Mouse (Mus musculus): ENCODE results near the gene Kdm4b.
A peak's percentile ranks its signal among the peaks of the same experiment; 100 is the strongest.

Kdm4b gene

GRCm38 (mm10) chr17:56384903-56385302, 59.0 kb downstream of the Kdm4b start:
- no peak for DNase-seq (ENCODE audit: low spot score)

GRCm38 (mm10) chr17:56387612-56388011, 61.8 kb downstream of the Kdm4b start:
- no peak for DNase-seq (ENCODE audit: low spot score)

- DNase-seq (ENCODE audit: low spot score): no peak
Measured at GRCm38 (mm10) chr17:56393238-56393637, 67.4 kb downstream of the Kdm4b start.

- no peak for DNase-seq (ENCODE audit: low spot score)
Measured at GRCm38 (mm10) chr17:56393889-56394288, 68.0 kb downstream of the Kdm4b start.

- DNase-seq (ENCODE audit: low spot score): no peak
Measured at GRCm38 (mm10) chr17:56396051-56396450, 70.2 kb downstream of the Kdm4b start.

- DNase-seq (ENCODE audit: low spot score): no peak
Measured at GRCm38 (mm10) chr17:56400221-56400620, 74.4 kb downstream of the Kdm4b start.

GRCm38 (mm10) chr17:56401051-56401521, 75.2 kb downstream of the Kdm4b start:
- DNase-seq (ENCODE audit: low spot score): no peak

GRCm38 (mm10) chr17:56405341-56405740, 79.5 kb downstream of the Kdm4b start:
- no peak for DNase-seq (ENCODE audit: low spot score)

- no peak for DNase-seq (ENCODE audit: low spot score)
Measured at GRCm38 (mm10) chr17:56405856-56406840, 80.3 kb downstream of the Kdm4b start.

GRCm38 (mm10) chr17:56406878-56407277, 81.0 kb downstream of the Kdm4b start:
- no peak for DNase-seq (ENCODE audit: low spot score)

- no peak for DNase-seq (ENCODE audit: low spot score)
Measured at GRCm38 (mm10) chr17:56407379-56407778, 81.5 kb downstream of the Kdm4b start.

GRCm38 (mm10) chr17:56408965-56409625, 83.2 kb downstream of the Kdm4b start:
- DNase-seq (ENCODE audit: low spot score): no peak

- DNase-seq (ENCODE audit: low spot score): no peak
Measured at GRCm38 (mm10) chr17:56409759-56410158, 83.9 kb downstream of the Kdm4b start.

GRCm38 (mm10) chr17:56411437-56411836, 85.6 kb downstream of the Kdm4b start:
- DNase-seq (ENCODE audit: low spot score): no peak

GRCm38 (mm10) chr17:56413113-56413512, 87.3 kb downstream of the Kdm4b start:
- DNase-seq (ENCODE audit: low spot score): no peak

- no peak for DNase-seq (ENCODE audit: low spot score)
Measured at GRCm38 (mm10) chr17:56414785-56415184, 88.9 kb downstream of the Kdm4b start.

GRCm38 (mm10) chr17:56418304-56418703, 92.4 kb downstream of the Kdm4b start:
- DNase-seq (ENCODE audit: low spot score): no peak

- DNase-seq (ENCODE audit: low spot score): no peak
Measured at GRCm38 (mm10) chr17:56420022-56420421, 94.2 kb downstream of the Kdm4b start.

- DNase-seq (ENCODE audit: low spot score): no peak
Measured at GRCm38 (mm10) chr17:56424726-56425583, 99.1 kb downstream of the Kdm4b start.

- DNase-seq (ENCODE audit: low spot score): peak; percentile 60
Measured at GRCm38 (mm10) chr17:56425584-56425914, 99.7 kb downstream of the Kdm4b start.

- DNase-seq (ENCODE audit: low spot score): no peak
Measured at GRCm38 (mm10) chr17:56425941-56426340, 100.1 kb downstream of the Kdm4b start.

- DNase-seq (ENCODE audit: low spot score): no peak
Measured at GRCm38 (mm10) chr17:56427857-56428256, 102.0 kb downstream of the Kdm4b start.

Measured in urinary bladder, postnatal 10 days (tissue).